Mouse (Mus musculus) c-Kit-positive CD71-positive TER-119-positive erythroid progenitor cells, embryonic 14.5 days (primary cell): ENCODE measurements around the gene Lypd4.

Experiments
- DNase-seq: peaks from one replicate; pipeline ENCODE4 v3.0.0-alpha.2; 2013; ENCODE audit warnings: low spot score

Lypd4 gene

DNA sequence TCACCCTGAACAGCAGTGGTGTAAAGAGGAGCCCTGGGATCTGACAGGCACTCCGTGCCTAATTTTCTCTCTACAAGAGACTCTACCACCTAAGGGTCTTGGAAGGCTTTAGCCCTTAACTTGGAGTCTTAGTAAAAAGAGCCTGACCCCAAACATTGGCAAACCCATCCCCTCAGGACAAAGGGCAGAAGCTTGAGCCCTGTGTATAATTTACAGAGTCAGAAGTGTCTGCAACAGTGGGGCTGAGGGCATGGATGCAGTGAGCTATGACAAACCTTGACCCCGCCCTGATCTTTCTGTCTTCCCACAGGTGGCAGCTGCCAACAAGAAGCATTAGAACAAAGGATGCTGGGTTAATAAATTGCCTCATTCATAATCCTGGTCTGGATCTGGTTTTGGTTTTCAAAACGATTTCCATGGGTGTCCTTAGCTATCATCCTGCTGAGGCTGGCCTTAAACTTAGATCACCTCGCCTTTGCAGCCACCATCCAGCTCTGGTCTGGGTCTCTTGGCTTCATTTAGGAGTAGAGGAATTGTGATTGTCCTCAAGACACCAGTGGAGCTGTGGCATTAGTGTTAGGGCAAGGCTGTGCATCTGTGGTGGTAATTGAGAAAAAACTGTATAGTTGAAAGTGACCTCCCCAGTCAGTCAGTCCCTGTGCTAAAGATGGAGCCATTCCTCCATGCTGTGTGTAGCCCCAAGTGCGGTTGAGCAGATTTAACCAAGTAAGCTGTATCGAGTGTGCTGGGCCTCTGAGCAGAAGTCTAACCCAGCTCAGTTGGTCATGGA lies 19.9 kb upstream of the Lypd4 start:
- DNase-seq = no peak

DNA sequence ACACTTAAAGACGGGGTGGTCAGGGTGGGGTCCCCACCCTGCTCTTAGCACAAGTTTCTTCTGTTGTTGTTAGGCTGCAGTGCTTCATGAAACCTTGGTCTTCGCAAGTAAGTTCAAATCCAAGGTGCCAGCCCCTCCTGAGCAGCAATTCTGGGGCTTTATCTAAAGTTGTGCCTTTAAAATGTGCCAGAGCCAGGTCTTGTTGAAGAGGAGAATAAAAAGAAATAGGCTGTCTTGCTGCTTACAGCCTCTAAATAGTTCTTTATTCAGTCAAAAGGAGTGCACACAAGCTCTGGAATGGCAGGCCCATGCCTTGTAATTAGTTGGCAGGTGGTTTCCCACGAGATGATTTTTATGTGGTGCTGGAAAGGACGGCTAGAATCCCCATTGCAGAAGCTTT lies 17.4 kb upstream of the Lypd4 start:
- no peak for DNase-seq

DNA sequence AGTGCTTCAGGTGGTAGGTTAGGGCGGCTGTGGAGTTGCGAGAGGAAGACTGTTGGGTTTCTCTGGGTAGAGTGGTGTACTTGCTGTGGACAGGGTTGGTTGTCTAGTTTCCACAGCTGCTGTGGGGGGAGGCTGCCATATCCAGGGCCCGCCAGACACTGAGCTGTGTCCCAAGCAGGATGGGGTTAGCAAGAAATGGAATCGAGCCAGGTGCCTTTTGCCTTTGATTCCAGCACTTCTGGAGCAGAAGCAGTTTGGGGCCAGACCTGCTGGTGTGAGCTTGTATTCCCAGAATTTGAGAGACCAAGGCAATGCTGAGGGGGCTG lies 16.5 kb upstream of the Lypd4 start:
- no peak for DNase-seq

DNA sequence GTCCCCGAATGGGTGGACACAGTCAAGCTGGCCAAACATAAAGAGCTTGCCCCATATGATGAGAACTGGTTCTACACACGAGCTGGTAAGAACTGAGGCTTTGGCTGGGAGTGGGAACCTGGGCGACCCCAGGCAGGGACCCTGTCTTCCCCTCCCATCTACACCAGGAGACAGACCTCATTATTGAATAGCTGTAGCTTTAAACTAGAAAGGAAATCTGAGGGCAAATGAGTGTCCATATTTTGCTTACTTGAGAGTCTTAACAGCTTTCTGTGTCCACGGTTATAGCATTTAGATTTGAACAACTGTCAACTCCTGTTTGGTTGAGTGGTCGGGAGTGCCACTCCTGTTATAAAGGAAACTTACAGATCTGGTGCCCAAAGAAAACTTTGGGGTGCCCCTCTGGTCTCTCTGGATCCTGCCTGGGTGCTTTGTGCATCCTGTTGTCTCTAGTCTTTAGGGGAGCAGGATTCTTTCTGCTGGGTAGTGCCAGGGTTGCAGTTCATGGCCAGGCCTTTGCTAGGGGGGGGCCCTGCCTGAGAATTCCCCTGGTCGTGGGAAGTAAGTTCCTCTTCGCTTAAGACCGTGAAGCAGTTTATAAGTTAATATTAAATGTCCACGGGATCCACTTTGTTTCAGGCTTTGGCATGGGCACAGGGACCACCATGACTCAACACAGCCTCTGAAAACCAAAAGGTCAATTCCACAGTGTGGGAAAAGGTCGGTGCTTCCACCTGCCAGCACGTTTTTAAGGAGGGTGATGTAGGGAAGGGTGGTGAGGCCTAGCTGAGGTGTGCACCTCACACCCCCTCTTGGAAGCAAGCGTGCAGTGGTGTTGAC lies 15.9 kb upstream of the Lypd4 start:
- DNase-seq = no peak

DNA sequence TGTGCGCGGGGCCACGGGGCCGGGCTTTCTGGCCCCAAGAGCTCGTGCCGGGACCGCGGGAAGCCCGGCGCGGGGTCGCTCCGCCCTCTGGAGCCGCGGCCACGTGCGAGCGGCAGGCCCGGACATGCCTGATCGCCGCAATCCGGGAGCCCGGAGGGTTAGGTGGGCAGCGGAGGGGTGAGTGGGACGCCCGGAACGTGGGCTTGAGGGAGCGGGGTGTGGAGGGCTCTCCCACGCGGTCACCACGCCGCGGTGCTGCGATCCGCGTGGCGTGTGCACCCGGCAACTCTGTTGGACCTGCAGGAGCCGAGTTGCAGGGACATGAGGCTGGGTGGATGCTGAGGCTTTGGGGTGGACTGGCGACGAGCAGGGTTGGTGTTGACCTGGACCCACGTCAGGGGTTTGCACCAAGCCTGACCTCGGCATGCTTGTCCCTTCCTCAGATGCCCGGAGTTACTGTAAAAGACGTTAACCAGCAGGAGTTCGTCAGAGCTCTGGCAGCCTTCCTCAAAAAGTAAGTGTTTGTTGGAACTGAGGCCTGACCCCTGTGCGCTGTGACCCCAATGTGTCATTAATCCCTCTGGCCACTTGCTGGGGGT lies 15.1 kb upstream of the Lypd4 start:
- no peak for DNase-seq

DNA sequence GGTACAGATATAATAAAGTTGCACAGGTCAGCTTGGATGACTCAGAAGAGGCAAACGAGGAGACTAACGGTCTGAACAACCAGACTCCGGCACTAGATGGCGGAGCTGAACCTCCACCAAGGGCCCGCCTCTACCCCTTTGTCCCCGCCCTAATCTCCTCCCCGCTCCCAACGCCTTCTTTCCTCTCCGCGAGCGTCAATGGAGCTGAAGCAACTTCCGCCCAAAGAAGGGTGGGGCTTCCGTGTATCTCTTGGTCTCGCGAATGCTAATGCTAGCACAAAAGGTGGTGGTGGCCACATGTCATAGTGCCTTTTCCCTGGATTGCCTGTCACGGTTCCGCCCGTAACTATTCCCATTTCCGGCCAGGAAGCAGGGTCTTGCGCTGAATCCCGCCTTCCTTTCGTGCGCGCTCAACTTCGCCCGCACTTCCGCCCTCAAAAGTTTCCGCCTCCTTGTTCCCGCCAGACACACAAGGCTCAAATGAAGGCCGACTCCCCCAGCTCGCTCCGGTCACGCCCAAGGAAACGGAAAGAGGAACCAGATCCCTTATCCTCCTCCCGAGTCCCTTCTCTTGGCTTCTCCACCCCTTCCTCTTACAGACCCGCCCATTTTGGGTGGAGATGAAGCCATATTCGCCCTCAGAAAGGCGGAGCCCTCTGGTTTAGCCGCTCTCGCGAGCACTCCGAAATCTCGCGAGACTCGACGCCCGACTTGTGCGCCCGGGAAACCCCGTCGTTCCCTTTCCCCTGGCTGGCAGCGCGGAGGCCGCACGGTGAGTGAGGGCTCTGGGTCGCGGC lies 14.4 kb upstream of the Lypd4 start, which contains the start of gene Rps19:
TSS of gene Rps19 (plus strand) at position 476 of the 797 bp plus-strand sequence.
- DNase-seq = peak; percentile 99

DNA sequence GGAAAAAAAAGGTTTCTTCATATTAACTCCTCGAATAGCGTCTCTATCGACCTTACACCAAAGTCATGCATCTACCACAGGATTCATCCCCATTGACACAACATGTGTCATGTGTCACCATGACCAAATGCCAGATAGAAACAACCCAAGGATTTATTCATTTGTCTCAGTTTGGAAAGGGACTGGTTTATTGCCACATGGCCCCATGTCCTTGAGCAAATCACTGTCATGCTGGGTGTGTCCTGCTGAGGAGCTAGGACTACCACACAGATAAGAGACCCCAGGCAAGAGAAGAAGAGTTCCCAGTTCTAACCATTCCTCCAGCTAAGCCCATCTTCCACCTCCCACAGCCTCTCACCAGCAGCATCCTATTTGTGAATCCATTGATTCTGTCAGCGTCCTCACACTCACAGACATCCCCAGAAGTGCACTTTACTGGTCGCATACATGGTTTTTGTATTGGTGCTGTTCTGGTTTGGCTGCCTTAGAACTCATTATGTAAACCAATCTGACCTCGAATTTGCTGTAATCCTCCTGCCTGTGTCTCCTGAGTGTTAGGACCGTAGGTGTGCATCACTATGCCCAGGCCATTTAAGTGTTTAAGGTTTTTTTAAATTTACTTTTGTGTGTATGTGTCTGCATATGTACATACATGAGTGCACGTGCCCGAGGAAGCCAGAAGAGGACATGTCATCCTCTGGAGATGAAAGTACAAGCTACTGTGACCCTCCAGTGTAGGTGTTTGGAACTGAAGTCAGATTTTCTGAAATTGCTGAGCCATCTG lies 12.9 kb upstream of the Lypd4 start:
- no peak for DNase-seq

DNA sequence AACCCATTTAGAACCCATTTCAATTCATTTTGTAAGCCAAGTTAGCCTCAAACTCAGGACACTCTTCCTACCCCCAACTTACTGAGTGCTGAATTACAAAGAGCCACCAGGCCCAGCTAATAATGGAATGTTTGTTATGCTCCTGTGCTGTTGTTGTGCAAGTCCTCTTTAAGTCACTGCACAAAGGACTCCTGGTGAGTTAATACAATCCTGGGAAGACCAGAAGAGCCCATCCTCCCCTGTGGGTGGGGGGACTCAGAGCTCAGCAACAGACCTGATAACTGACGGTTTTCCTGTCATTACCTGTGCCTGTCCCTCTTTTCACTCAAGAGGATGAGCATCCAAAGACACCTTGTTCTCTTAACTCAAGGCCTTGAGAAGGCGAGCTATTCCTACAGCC lies 9.9 kb upstream of the Lypd4 start:
- no peak for DNase-seq

DNA sequence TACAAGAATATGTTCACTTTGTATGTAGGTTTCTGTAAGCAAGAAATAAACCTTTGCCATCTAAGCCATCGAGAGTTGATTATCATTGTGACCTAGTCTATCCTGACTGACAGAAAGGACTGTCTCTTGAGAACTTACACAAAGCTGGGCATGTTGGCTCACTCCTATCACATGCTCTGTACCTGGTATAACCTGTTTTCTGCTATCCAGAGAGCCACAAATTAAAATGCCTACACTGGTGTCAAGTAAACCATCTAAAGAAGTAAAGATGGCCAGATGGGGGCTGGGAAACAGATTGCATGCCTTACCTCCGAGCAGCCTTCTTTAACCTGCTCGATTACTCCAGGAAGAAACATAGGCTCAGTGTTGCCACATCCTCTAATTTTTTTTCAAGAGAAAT lies 7.8 kb upstream of the Lypd4 start:
- no peak for DNase-seq

DNA sequence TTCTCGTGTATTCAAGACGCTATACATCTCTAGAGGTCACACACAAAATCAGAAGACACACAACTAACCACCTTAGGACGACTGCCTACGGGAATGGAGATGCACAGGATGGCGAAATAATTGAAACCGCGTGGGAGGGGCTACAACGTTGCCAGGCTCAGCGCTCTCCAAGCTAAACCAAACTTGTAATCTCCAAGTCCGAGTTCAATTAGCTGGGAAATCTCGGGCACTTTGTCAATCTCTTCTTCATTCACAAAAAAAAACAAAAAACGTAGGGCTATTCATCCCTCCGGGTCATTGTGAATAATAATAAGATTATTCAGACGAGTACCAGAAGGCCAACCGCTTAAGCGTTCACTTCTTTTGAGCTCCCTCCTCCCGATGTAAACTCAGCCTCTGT lies 661 bp downstream of the Lypd4 start:
- DNase-seq = no peak

DNA sequence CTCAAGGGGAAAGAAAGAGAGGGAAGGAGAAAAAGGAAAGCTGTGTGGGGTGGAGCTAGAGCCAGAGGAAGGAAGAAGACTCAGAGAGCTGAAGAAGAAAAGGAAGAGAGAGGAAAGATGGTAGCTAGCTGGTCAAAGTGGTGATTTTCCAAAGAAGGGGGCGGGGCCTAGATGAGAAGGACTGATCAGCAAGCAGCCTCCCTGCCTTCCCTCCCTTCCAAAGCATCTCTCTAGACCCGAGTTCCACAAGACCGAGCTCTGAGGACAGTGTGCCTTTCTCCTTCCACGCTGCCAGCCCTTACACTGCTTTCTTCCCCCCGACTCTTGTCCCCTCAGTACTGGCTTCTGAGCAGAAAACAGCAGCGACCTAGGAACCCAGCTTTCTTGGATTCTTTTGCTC lies 5.6 kb downstream of the Lypd4 start:
- DNase-seq = no peak

DNA sequence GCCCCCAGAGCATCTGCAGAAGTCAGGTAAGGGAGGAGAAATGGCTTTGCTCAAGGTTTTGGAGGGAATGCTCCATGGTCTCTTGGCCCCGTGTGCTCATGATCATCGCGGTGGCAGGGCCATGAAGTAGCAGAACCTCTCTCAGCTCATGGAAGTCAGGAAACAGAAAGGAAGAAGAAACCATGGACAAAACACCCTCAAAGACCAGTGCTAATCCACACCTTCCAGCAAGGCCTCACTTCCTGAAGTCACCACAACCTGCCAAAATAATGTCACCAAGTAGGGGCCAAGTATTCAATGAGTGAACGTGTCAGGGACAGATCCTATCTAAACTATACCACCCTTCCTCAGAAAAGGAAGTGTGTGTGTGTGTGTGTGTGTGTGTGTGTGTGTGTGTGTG lies 6.9 kb downstream of the Lypd4 start:
- DNase-seq = no peak

DNA sequence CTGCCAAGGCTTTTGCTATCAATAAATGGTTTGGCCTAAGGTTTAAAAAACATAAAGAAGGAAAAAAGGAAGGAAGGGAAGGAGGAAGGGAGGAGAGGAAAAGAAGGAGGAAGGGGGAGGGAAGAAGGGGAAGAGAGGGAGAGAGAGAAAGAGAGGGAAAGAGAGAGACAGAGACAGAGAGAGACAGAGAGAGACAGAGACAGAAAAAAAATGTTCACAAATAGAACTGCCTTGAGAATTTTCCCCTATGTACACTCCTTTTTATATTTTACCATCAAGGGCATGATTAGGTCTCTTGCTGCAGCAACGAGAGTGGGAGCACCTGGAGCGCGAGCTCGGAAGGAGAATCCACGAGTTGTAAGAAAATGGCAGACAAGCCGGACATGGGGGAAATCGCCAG lies 7.8 kb downstream of the Lypd4 start, which contains the start of gene Gm9844:
TSS of gene Gm9844 (plus strand) at position 301 of the 400 bp plus-strand sequence.
- DNase-seq = no peak

DNA sequence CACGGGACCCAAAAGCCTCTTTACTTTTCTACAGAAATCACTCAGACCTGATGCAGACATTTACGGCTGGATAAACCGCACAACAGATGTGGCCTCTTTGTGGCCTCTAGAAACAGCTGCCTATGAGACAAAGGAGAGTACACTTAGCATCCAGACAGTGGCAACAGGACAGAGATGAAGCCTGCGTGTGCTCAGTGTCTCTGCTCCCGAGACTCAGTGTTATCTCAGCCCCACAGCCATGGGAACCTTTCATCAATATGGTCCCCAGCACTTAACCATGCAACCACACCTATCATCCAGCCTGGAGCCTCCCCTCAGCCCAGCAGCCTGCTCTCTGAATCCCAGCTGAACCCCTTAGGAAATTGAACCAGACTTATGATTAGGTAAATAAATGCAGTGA lies 10.5 kb downstream of the Lypd4 start:
- DNase-seq = peak; percentile 79

DNA sequence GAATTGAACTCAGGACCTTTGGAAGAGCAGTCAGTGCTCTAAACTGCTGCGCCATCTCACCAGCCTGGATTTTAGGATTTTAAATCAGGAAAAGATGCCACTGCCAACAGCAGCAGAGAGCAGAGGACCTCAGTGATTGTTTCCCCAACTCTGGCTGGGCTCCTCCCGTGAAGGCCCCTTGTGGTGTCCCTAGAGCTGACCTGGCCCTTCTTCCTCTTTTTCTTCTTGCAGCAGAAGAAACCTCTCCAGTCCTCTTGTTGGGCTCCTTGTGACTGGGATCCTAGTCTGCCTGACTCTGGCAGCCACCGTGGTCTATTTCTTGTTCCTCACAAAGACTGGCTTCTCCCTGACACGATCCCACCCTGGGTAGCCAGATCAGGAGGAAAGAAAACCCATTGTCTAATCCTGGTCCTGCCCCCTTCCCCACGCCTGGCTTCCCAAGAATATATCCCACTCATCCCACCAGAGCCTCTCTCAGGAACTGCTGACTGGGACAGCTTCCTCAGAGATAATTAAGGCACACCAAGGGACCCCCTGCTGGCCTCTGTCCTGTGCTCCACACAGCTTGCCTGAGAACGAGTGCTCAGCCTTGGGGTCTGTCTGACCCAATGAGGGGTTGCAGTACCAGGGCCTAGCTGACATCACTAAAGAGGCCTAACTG lies 13.2 kb downstream of the Lypd4 start:
- no peak for DNase-seq

DNA sequence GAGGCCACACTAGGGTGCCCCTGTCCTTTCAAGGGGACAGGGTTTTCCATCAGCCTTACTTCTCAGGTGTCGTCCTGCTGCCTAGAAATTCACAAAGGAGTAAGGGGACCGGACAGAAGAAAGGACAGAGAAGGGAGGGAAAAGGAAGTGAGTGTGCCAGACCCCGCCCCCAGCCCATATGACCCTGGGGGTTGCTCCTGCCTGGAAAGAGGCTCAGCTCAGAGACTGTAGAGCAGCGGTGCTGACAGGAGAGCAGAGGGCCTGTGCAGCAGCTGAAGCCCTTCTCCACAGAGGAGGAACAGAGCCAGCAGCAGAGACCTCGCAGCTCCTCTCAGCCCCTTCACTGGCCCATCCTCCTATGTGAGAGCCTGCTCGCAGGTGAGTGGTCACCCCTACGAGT lies 16.0 kb downstream of the Lypd4 start:
- DNase-seq = no peak

DNA sequence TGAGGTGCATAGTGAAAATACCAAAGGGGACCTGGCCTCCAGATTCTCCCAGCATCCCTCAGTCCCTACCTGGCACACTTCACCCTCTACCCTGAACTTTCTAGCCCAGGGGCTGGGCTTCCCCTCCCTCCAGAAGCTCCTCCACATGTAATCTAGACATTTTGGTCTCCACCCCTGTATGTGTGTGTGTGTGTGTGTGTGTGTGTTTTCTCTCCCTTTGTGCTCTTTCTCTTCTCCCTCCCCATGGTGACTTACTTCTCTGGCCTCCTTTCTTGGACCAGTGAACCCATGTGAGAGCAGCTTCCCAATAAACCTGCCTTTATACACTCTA lies 16.5 kb downstream of the Lypd4 start:
- DNase-seq = no peak

DNA sequence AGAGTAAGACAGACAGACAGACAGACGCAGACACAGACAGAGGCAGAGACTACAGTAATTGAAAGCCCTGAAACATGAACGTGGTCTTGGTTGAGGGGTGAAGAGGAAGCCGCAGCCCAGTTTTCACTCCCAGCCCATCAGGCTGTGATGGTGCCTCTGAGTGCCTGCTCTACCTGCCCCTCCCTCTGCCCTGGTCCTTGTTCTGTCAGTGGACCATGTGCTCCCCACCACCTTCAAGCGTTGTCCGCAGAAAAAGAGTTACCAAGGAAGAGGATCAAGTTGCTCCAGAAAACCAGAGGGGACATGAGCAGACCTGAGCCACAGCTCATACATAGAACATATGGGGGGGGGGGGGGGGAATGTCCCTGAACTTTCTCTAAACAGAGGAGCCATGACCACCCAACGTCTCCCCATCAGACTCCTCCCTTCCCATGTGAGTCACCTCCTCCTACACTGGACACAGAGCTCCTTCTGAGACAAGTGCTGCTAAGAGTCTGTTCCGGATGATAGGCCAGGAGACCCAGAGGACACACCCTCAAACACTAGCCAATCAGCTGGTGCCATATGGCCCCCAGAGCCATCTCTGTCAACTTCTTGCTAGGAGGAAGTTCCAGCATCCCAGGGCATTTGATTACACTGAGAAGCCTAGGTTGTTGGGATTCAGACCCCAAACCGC lies 17.0 kb downstream of the Lypd4 start:
- DNase-seq = peak; percentile 93

DNA sequence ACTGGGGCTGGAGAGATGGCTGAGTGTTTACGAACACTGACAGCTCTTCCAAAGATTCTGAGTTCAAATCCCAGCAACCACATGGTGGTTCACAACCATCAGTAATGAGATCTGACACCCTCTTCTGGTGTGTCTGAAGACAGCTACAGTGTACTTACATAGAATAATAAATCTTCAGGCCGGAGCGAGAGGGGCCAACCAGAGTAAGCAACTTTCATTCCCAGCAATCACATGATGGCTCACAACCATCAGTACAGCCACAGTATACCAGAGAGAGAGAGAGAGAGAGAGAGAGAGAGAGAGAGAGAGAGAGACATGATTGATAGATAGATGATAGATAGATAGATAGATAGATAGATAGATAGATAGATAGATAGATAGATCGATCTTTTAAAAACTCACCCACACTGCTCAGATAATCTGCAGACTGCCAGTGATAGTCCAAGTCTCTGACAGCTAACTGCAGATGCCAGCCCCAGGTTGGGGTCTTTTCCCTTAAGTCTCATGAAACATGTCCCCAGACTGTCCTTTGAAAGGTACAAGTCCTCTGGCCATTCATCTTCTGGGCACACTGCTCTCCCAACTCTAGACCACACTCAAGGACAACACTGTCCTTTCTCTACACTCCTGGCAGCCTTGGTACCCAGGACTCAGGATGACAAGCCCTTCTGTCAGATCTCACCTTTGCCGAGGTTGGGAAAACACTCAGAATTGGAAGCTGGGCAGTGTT lies 18.0 kb downstream of the Lypd4 start:
- no peak for DNase-seq

DNA sequence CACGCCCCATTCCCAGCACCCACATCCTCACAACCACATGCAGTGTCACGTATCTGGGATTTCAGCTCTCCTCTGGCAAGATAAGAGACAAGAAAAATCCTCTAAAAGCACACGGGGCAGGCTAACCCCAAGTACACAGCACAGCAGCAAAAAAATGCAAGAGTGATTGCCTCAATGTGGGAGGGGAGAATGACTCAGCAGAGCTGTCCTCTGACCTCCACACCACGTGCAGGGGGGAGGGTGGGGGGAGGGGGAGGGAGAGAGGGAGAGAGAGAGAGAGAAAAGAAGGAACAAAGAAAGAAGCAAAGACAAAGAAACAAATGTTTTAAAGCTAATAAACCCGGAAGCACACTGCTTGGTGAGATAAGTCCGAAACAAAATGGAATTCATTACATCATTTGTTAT lies 18.8 kb downstream of the Lypd4 start:
- DNase-seq = peak; percentile 79
